Comparison of ENCODE assay signal across 7 mouse cellular contexts in the genomic region with DNA sequence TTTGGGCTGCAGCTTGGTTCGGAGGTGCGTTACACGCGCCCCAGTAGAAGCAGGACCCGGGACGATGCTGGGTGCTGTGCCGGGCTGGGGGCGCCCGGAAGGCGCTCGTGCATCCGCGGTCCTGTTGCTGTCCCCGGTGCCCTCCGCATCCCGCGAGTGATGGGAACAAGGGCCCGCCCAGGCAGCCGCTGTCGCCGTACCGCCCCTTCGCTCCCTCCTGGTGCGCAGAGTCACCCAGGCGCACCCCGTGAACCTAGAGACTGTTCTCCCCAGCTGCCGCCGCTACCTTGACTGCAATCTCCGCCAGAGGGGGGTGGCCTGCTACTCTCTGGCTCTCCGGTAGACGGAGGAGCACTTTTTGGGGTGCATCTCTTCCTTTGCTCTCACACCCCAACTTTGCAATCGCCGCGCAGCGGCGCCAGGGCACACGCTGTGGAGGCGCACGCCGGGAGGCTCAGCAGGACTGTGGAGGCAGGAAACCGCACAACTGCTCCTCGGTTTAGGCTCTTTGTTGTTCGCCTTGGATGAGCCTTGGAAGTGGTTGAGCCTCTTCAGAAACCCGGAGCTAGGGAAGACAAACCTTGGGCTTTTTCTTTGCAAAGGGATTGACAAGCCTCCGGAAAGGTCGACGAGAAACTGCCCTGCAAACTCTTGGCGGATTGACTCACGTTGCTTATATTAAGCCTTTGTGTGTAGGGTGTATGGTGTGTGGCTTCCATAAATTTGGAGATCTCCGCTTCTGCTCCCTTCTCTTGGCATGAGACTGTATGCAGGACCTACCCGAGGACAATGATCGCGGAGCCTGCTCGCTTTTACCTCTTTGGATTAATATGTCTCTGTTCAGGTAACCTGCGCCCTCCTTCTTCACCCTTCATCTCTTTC.
DNase-seq lines count a peak whose midpoint lies in the region; ATAC-seq lines count a peak whose summit lies in the region.

No protein-coding gene starts in this region.

- intact Hi-C loops in heart, postnatal 10 days (cut with DNase I): loop anchor here (5.0 kb wide), 2 partner anchors 314 to 1416 kb away; no protein-coding TSS in a partner anchor

- peaks cover 10% of the 10 kb centered on the region for H3K4me1 ChIP-seq in forebrain, embryonic 14.5 days (ENCODE audit: control insufficient read depth, insufficient read depth, low read length)
- no peaks in the 10 kb centered on the region; the same call in 1 of the 2 replicates for H3K4me1 ChIP-seq in liver, embryonic 13.5 days (replicated peaks)
- H3K4me1 ChIP-seq in neural tube, embryonic 12.5 days: peaks cover 20% of the 10 kb centered on the region

- DNase-seq in cerebellum, adult 18-20 months: peak; percentile 55 to 61
- peak; percentile 65 for DNase-seq in forebrain, embryonic 14.5 days (ENCODE audit: low spot score)
- DNase-seq in heart, postnatal 10 days: peak; percentile 57 to 63
- peak; percentile 69 to 83 for DNase-seq in kidney, postnatal 4 days
- no peak for DNase-seq in liver, embryonic 13.5 days
- peak; percentile 68 for DNase-seq in thymus, postnatal 0 days (ENCODE audit: low spot score)

- H3K27me3 ChIP-seq in forebrain, embryonic 14.5 days (replicated peaks; ENCODE audit: control insufficient read depth, insufficient read depth, low read length): no peaks in the 10 kb centered on the region
- peaks cover 17% of the 10 kb centered on the region; the same call in 1 of the 2 replicates for H3K27me3 ChIP-seq in liver, embryonic 13.5 days
- H3K27me3 ChIP-seq in neural tube, embryonic 12.5 days (replicated peaks): no peaks in the 10 kb centered on the region

- peak overlapping the region; percentile 77 for H3K4me3 ChIP-seq in forebrain, embryonic 14.5 days (ENCODE audit: low read depth, low read length)
- H3K4me3 ChIP-seq in liver, embryonic 13.5 days (replicated peaks): peak overlapping the region; percentile 60
- H3K4me3 ChIP-seq in neural tube, embryonic 12.5 days: peak overlapping the region; percentile 80

- peak; percentile 84 for ATAC-seq in forebrain, embryonic 14.5 days
- peak; percentile 67 for ATAC-seq in liver, embryonic 13.5 days (ENCODE audit: low read depth)
- ATAC-seq in neural tube, embryonic 12.5 days (ENCODE audit: low FRiP score, low read depth): peak; percentile 86

- peak overlapping the region; percentile 82 for H3K27ac ChIP-seq in forebrain, embryonic 14.5 days (ENCODE audit: low read depth, low read length)
- H3K27ac ChIP-seq in liver, embryonic 13.5 days: peak overlapping the region; percentile 55
- H3K27ac ChIP-seq in neural tube, embryonic 12.5 days: peak overlapping the region; percentile 67

- WGBS in forebrain, embryonic 14.5 days: under 1% methylated on average over 55 of the region's 55 CpGs
- under 1% methylated on average over 55 of the region's 55 CpGs for WGBS in liver, embryonic 13.5 days (ENCODE audit: insufficient replicate concordance)
- WGBS in neural tube, embryonic 12.5 days: under 1% methylated on average over 55 of the region's 55 CpGs

- peak overlapping the region; percentile 93 for H3K4me2 ChIP-seq in forebrain, embryonic 14.5 days (ENCODE audit: low read length)
- H3K4me2 ChIP-seq in liver, embryonic 13.5 days: peak overlapping the region; percentile 52
- H3K4me2 ChIP-seq in neural tube, embryonic 12.5 days (replicated peaks): peak overlapping the region; percentile 72

- H3K36me3 ChIP-seq in forebrain, embryonic 14.5 days (ENCODE audit: control insufficient read depth, insufficient read depth, low read length): no peaks in the 10 kb centered on the region
- H3K36me3 ChIP-seq in liver, embryonic 13.5 days: no peaks in the 10 kb centered on the region
- H3K36me3 ChIP-seq in neural tube, embryonic 12.5 days: 0 out of 2 replicates have a peak, but pooled peaks cover 3% of the 10 kb centered on the region

- peak overlapping the region; percentile 76 for H3K9ac ChIP-seq in forebrain, embryonic 14.5 days (ENCODE audit: low read length)
- peak overlapping the region; percentile 58 for H3K9ac ChIP-seq in liver, embryonic 13.5 days
- H3K9ac ChIP-seq in neural tube, embryonic 12.5 days: peak overlapping the region; percentile 86

- H3K9me3 ChIP-seq in forebrain, embryonic 14.5 days (replicated peaks; ENCODE audit: control insufficient read depth, low read length): no peaks in the 10 kb centered on the region
- no peaks in the 10 kb centered on the region for H3K9me3 ChIP-seq in liver, embryonic 13.5 days (replicated peaks)
- no peaks in the 10 kb centered on the region for H3K9me3 ChIP-seq in neural tube, embryonic 12.5 days
